Mouse (Mus musculus) liver, embryonic 14.5 days (tissue): ENCODE data around the gene Scap.

ENCODE experiments used
- CTCF ChIP-seq: IDR thresholded peaks from 2 replicates; pipeline ENCODE4 v1.5.1; 2016; ENCODE audit warnings: antibody characterized with exemption, low read depth, control low read depth
- EP300 ChIP-seq: IDR thresholded peaks from 2 replicates; pipeline ENCODE4 v1.6.1; 2016; ENCODE audit warnings: antibody characterized with exemption, low read depth

DNA sequence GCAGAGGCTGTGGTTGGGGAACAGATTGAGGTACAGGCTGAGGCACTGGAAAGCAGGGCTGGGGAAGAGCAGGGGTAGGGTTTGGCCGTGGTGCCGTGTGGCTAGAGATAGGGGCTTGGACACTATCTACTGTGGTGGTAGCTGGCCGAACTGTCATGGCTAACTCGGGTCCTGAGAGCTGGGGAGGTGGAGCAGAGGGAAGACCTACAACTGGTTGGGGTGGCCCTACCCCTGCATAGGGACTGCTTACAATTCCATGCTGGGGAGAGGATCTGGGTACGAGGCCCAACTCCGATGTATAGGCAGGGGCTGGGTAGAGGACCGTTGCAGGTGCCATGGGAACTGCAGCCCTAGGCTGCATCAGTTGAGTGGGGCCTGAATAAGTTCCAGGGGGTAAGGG, 54.9 kb downstream of the Scap start:
- TF ChIP-seq CTCF (no peak), EP300 (no peak)
